29 mouse cellular contexts compared by ENCODE assay signal in the genomic region with DNA sequence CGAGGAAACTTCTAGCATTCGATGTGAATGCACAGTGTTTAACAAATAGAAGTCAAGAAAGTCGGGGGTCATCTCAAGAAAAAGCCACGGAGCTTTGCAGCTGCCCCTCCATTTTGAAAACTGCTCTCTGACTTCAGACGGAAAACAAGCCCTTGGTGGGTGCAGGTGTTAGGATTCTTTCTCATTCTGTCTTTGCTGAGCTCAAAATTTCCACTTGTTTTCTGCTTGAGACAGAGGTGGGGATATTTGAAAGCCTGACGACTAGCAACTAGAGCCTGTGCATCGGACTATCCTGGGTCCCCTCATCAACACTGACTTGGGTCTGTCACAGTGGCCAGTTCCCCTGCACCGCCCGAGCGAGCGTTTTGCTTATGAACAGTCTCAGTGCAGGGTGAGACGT. TPM values are rescaled to one million over a fixed set of nuclear protein-coding genes. Genes with fewer than 3 reads are reported as not detected.
"Had no signal": no experiment of that assay in that cellular context is flagged by ENCODE, and none has a peak within 500 bp of the region (broad histone marks: within the 10 kb centered on the region; RNA-seq: fewer than 3 reads in every experiment).

No protein-coding gene starts in this region.

- ATAC-seq: intestine, postnatal 0 days; liver, postnatal 0 days; midbrain, embryonic 13.5 days; midbrain, embryonic 16.5 days had no signal

- H3K9ac ChIP-seq: kidney, embryonic 15.5 days; limb, embryonic 12.5 days; limb, embryonic 15.5 days; liver, embryonic 14.5 days; liver, postnatal 0 days; lung, embryonic 14.5 days; midbrain, embryonic 13.5 days; neural tube, embryonic 13.5 days had no signal

- DNase-seq: kidney, adult 2 months; kidney, postnatal 14 days; kidney, postnatal 4 days; left cerebral cortex, postnatal 4 days; liver, postnatal 0 days; lung, embryonic 14.5 days; lung, postnatal 10 days; lung, postnatal 36 days; retina, postnatal 1 day; right cerebral cortex, postnatal 25 days had no signal

- H3K9me3 ChIP-seq: kidney, embryonic 15.5 days; limb, embryonic 12.5 days; limb, embryonic 15.5 days; megakaryocyte, embryonic 14.5 days; midbrain, embryonic 10.5 days; midbrain, embryonic 13.5 days; neural tube, embryonic 13.5 days had no signal

- H3K36me3 ChIP-seq: kidney, embryonic 15.5 days; limb, embryonic 12.5 days; limb, embryonic 15.5 days; midbrain, embryonic 10.5 days; midbrain, embryonic 13.5 days; neural tube, embryonic 13.5 days had no signal

- H3K4me1 ChIP-seq: kidney, embryonic 15.5 days; limb, embryonic 15.5 days; megakaryocyte, embryonic 14.5 days; midbrain, embryonic 10.5 days; midbrain, embryonic 13.5 days; neural tube, embryonic 13.5 days had no signal

- H3K4me3 ChIP-seq: kidney, embryonic 15.5 days; limb, embryonic 12.5 days; limb, embryonic 15.5 days; megakaryocyte, embryonic 14.5 days; midbrain, embryonic 10.5 days; midbrain, embryonic 13.5 days; myocyte; neural tube, embryonic 13.5 days had no signal

- H3K4me2 ChIP-seq: kidney, embryonic 15.5 days; limb, embryonic 12.5 days; limb, embryonic 15.5 days; liver, embryonic 11.5 days; lung, embryonic 14.5 days; midbrain, embryonic 13.5 days; neural tube, embryonic 13.5 days had no signal

- H3K27me3 ChIP-seq: neural tube, embryonic 13.5 days had no signal

- H3K27ac ChIP-seq: kidney, embryonic 15.5 days; limb, embryonic 12.5 days; limb, embryonic 15.5 days; liver, embryonic 14.5 days; midbrain, embryonic 10.5 days; midbrain, embryonic 13.5 days; neural tube, embryonic 13.5 days; stomach, postnatal 0 days had no signal

RNA-seq across cellular contexts. Expression of gene Cd3e, which starts 2.0 kb away (rescaled TPM):
- total RNA-seq: layer of hippocampus, adult 18-20 months; layer of hippocampus, postnatal 14 days; left cerebral cortex, postnatal 14 days; left cerebral cortex, postnatal 4 days had no signal
- polyA plus RNA-seq: kidney, embryonic 15.5 days; liver, embryonic 11.5 days; liver, embryonic 14.5 days; liver, postnatal 0 days; lung, embryonic 14.5 days; midbrain, embryonic 10.5 days; midbrain, embryonic 13.5 days; midbrain, embryonic 16.5 days; myocyte; stomach, embryonic 14.5 days; stomach, postnatal 0 days had no signal

RNA-seq across cellular contexts. Expression of gene Cd3d, which starts 25.8 kb away (rescaled TPM):
- total RNA-seq: layer of hippocampus, adult 18-20 months; layer of hippocampus, postnatal 14 days; left cerebral cortex, adult 8-10 months; left cerebral cortex, postnatal 14 days; left cerebral cortex, postnatal 4 days had no signal
- polyA plus RNA-seq: kidney, embryonic 15.5 days; limb, embryonic 12.5 days; liver, embryonic 11.5 days; lung, embryonic 14.5 days; midbrain, embryonic 10.5 days; midbrain, embryonic 13.5 days; midbrain, embryonic 16.5 days; myocyte; neural tube, embryonic 13.5 days; stomach, embryonic 14.5 days had no signal

RNA-seq across cellular contexts. Expression of gene Cd3g, which starts 27.2 kb away (rescaled TPM):
- total RNA-seq: layer of hippocampus, adult 18-20 months; layer of hippocampus, postnatal 14 days; left cerebral cortex, adult 8-10 months; left cerebral cortex, postnatal 14 days; left cerebral cortex, postnatal 4 days had no signal
- polyA plus RNA-seq: kidney, embryonic 15.5 days; midbrain, embryonic 10.5 days; midbrain, embryonic 13.5 days; midbrain, embryonic 16.5 days; neural tube, embryonic 13.5 days had no signal

RNA-seq across cellular contexts. Expression of gene Mpzl2, which starts 32.2 kb away (rescaled TPM):
- total RNA-seq: monocyte, adult 5-6 weeks had no signal
- polyA plus RNA-seq: myocyte had no signal
